Mouse (Mus musculus): ENCODE results near the gene Otud7a.

- TF ChIP-seq CEBPB (IDR thresholded peaks at IDR 0.05; ENCODE audit: insufficient read depth, poor library complexity, severe bottlenecking): no peak
- TF ChIP-seq MAX (IDR thresholded peaks at IDR 0.05; ENCODE audit: low read depth): no peak
- TF ChIP-seq POLR2A (IDR thresholded peaks at IDR 0.05; ENCODE audit: insufficient read length, low read depth): no peak
- no peak for TF ChIP-seq TCF12 (IDR thresholded peaks at IDR 0.05; ENCODE audit: insufficient read depth, poor library complexity, severe bottlenecking)
- no peak for TF ChIP-seq MYOD1 (IDR thresholded peaks at IDR 0.05; ENCODE audit: control insufficient read depth in 1 of 3, insufficient read length in 2 of 3, low read depth in 2 of 3)
- no peak for TF ChIP-seq REST (IDR thresholded peaks at IDR 0.05; ENCODE audit: insufficient read depth, insufficient read length)
- TF ChIP-seq POLR2AphosphoS2 (IDR thresholded peaks at IDR 0.05; ENCODE audit: insufficient read length, low read depth): no peak
- TF ChIP-seq MYOG (IDR thresholded peaks at IDR 0.05; ENCODE audit: control insufficient read depth in 1 of 3, insufficient read depth in 1 of 3, insufficient read length in 2 of 3, low read depth in 2 of 3): no peak
- TF ChIP-seq USF1 (IDR thresholded peaks at IDR 0.05; ENCODE audit: low read depth): no peak
These were observed 253.4 kb downstream of the Otud7a start for GRCm38 (mm10) chr7:63697921-63698320.

All from myocyte (in vitro differentiated cells).